Mouse (Mus musculus): ENCODE measurements around the gene Fam171a1. TPM values are rescaled to one million over a fixed set of nuclear protein-coding genes. Genes with fewer than 3 reads are reported as not detected.
A peak's percentile ranks its signal among the peaks of the same experiment; 100 is the strongest.

The Fam171a1 gene
- polyA plus RNA-seq, 1 experiment from 2014 or later = 36.0 TPM

GRCm38 (mm10) chr2:3127256-3127883 is 13.3 kb downstream of the Fam171a1 start:
- Histone ChIP-seq H3K9me3 (replicated peaks; ENCODE audit: control insufficient read depth, low read length) (no peaks in the 10 kb centered on the region), H3K27me3 (ENCODE audit: control insufficient read depth, insufficient read depth, low read length) (no peaks in the 10 kb centered on the region), H3K4me3 (ENCODE audit: low read depth, low read length) (no peak overlapping the region), H3K9ac (replicated peaks; ENCODE audit: low read length) (no peak overlapping the region), H3K4me2 (ENCODE audit: low read depth, low read length) (no peak overlapping the region), H3K4me1 (ENCODE audit: control insufficient read depth, insufficient read depth, low read length) (no peaks in the 10 kb centered on the region), H3K27ac (replicated peaks; ENCODE audit: low read depth, low read length) (no peak overlapping the region), H3K36me3 (replicated peaks; ENCODE audit: control insufficient read depth, insufficient read depth, low read depth, low read length) (no peaks in the 10 kb centered on the region)
- 81% methylated on average over 4 of the region's 4 CpGs for WGBS
- DNase-seq (ENCODE audit: low spot score) (no peak), ATAC-seq (replicated peaks; ENCODE audit: insufficient number of reproducible peaks, low FRiP score, low TSS enrichment, low read depth) (no peak)

- DNase-seq (ENCODE audit: low spot score) = no peak
- 63% methylated on average over 4 of the region's 4 CpGs for WGBS
These were observed 14.4 kb downstream of the Fam171a1 start for GRCm38 (mm10) chr2:3128344-3128871.

GRCm38 (mm10) chr2:3128910-3129309 is 14.9 kb downstream of the Fam171a1 start:
- Histone ChIP-seq H3K9ac (replicated peaks; ENCODE audit: low read length) (no peak overlapping the region), H3K4me3 (ENCODE audit: low read depth, low read length) (no peak overlapping the region), H3K27me3 (ENCODE audit: control insufficient read depth, insufficient read depth, low read length) (no peaks in the 10 kb centered on the region), H3K27ac (replicated peaks; ENCODE audit: low read depth, low read length) (no peak overlapping the region), H3K4me2 (ENCODE audit: low read depth, low read length) (no peak overlapping the region), H3K4me1 (ENCODE audit: control insufficient read depth, insufficient read depth, low read length) (no peaks in the 10 kb centered on the region), H3K9me3 (replicated peaks; ENCODE audit: control insufficient read depth, low read length) (no peaks in the 10 kb centered on the region), H3K36me3 (replicated peaks; ENCODE audit: control insufficient read depth, insufficient read depth, low read depth, low read length) (no peaks in the 10 kb centered on the region)
- DNase-seq (ENCODE audit: low spot score) = no peak
- ATAC-seq (replicated peaks; ENCODE audit: insufficient number of reproducible peaks, low FRiP score, low TSS enrichment, low read depth) = no peak
- 38% methylated on average over 2 of the region's 2 CpGs for WGBS

More at GRCm38 (mm10) chr2:3128344-3128871, 14.4 kb downstream of the Fam171a1 start:
- Histone ChIP-seq H3K4me3 (ENCODE audit: low read depth, low read length) (no peak overlapping the region), H3K4me2 (ENCODE audit: low read depth, low read length) (no peak overlapping the region), H3K27me3 (ENCODE audit: control insufficient read depth, insufficient read depth, low read length) (no peaks in the 10 kb centered on the region), H3K36me3 (replicated peaks; ENCODE audit: control insufficient read depth, insufficient read depth, low read depth, low read length) (no peaks in the 10 kb centered on the region), H3K27ac (replicated peaks; ENCODE audit: low read depth, low read length) (no peak overlapping the region), H3K4me1 (ENCODE audit: control insufficient read depth, insufficient read depth, low read length) (no peaks in the 10 kb centered on the region), H3K9me3 (replicated peaks; ENCODE audit: control insufficient read depth, low read length) (no peaks in the 10 kb centered on the region), H3K9ac (replicated peaks; ENCODE audit: low read length) (no peak overlapping the region)
- ATAC-seq (replicated peaks; ENCODE audit: insufficient number of reproducible peaks, low FRiP score, low TSS enrichment, low read depth) = no peak

- 89% methylated on average over 9 of the region's 9 CpGs for WGBS
- no peak for ATAC-seq (replicated peaks; ENCODE audit: insufficient number of reproducible peaks, low FRiP score, low TSS enrichment, low read depth)
These were observed 18.4 kb downstream of the Fam171a1 start for GRCm38 (mm10) chr2:3132473-3132872.

GRCm38 (mm10) chr2:3134580-3135296 is 20.7 kb downstream of the Fam171a1 start:
- H3K4me1 ChIP-seq (ENCODE audit: control insufficient read depth, insufficient read depth, low read length) = no peaks in the 10 kb centered on the region; the same call in 1 of the 2 replicates
- DNase-seq (ENCODE audit: low spot score) = no peak
- no peaks in the 10 kb centered on the region for H3K27me3 ChIP-seq (ENCODE audit: control insufficient read depth, insufficient read depth, low read length)
- H3K27ac ChIP-seq (replicated peaks; ENCODE audit: low read depth, low read length) = no peak overlapping the region
- no peak overlapping the region for H3K4me2 ChIP-seq (ENCODE audit: low read depth, low read length)
- 60% methylated on average over 12 of the region's 12 CpGs for WGBS
- ATAC-seq (replicated peaks; ENCODE audit: insufficient number of reproducible peaks, low FRiP score, low TSS enrichment, low read depth) = 0 out of 2 replicates have a peak, but pooled peaks have one; percentile 22
- H3K9me3 ChIP-seq (replicated peaks; ENCODE audit: control insufficient read depth, low read length) = no peaks in the 10 kb centered on the region
- H3K4me3 ChIP-seq (ENCODE audit: low read depth, low read length) = no peak overlapping the region
- H3K36me3 ChIP-seq (replicated peaks; ENCODE audit: control insufficient read depth, insufficient read depth, low read depth, low read length) = no peaks in the 10 kb centered on the region
- H3K9ac ChIP-seq (replicated peaks; ENCODE audit: low read length) = no peak overlapping the region

More at GRCm38 (mm10) chr2:3132473-3132872, 18.4 kb downstream of the Fam171a1 start:
- H3K4me2 ChIP-seq (ENCODE audit: low read depth, low read length) = no peak overlapping the region
- no peaks in the 10 kb centered on the region for H3K4me1 ChIP-seq (ENCODE audit: control insufficient read depth, insufficient read depth, low read length)
- no peak overlapping the region for H3K4me3 ChIP-seq (ENCODE audit: low read depth, low read length)
- H3K9ac ChIP-seq (replicated peaks; ENCODE audit: low read length) = no peak overlapping the region
- H3K27ac ChIP-seq (replicated peaks; ENCODE audit: low read depth, low read length) = no peak overlapping the region
- DNase-seq (ENCODE audit: low spot score) = no peak
- no peaks in the 10 kb centered on the region for H3K9me3 ChIP-seq (replicated peaks; ENCODE audit: control insufficient read depth, low read length)
- H3K27me3 ChIP-seq (ENCODE audit: control insufficient read depth, insufficient read depth, low read length) = no peaks in the 10 kb centered on the region
- no peaks in the 10 kb centered on the region for H3K36me3 ChIP-seq (replicated peaks; ENCODE audit: control insufficient read depth, insufficient read depth, low read depth, low read length)

DNA sequence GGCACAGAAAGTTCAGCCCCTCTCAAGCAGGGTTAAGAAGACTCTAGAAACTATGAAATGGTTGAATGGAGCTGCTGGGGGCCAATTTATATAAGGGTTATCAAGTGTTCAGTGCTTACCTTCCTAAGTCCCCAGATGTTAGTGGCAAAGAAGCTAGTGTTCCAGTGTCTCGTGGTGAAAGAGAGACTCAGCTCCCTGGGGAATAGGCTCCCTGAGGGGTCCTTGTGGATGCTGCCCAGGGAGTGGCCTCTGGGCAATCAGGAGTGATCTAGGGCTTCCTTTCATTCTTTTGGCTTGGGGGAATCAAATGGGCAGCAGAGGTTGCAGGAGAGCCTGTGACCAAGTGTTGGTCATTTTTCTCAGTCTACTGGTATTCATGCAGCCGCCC is 21.3 kb downstream of the Fam171a1 start:
- ATAC-seq (replicated peaks; ENCODE audit: insufficient number of reproducible peaks, low FRiP score, low TSS enrichment, low read depth) (no peak), DNase-seq (ENCODE audit: low spot score) (no peak)
- 51% methylated on average over 2 of the region's 2 CpGs for WGBS
- no peaks in the 10 kb centered on the region for H3K9me3 ChIP-seq (replicated peaks; ENCODE audit: control insufficient read depth, low read length)
- H3K4me2 ChIP-seq (ENCODE audit: low read depth, low read length) = no peak overlapping the region
- H3K27me3 ChIP-seq (ENCODE audit: control insufficient read depth, insufficient read depth, low read length) = no peaks in the 10 kb centered on the region
- H3K4me3 ChIP-seq (ENCODE audit: low read depth, low read length) = no peak overlapping the region
- H3K9ac ChIP-seq (replicated peaks; ENCODE audit: low read length) = no peak overlapping the region
- H3K4me1 ChIP-seq (ENCODE audit: control insufficient read depth, insufficient read depth, low read length) = no peaks in the 10 kb centered on the region; the same call in 1 of the 2 replicates
- H3K27ac ChIP-seq (replicated peaks; ENCODE audit: low read depth, low read length) = no peak overlapping the region
- H3K36me3 ChIP-seq (replicated peaks; ENCODE audit: control insufficient read depth, insufficient read depth, low read depth, low read length) = no peaks in the 10 kb centered on the region

GRCm38 (mm10) chr2:3138308-3138707 is 24.3 kb downstream of the Fam171a1 start:
- H3K4me1 ChIP-seq (ENCODE audit: control insufficient read depth, insufficient read depth, low read length) = no peaks in the 10 kb centered on the region; the same call in 1 of the 2 replicates
- no peaks in the 10 kb centered on the region for H3K9me3 ChIP-seq (replicated peaks; ENCODE audit: control insufficient read depth, low read length)
- DNase-seq (ENCODE audit: low spot score) (no peak), ATAC-seq (replicated peaks; ENCODE audit: insufficient number of reproducible peaks, low FRiP score, low TSS enrichment, low read depth) (no peak)
- no peaks in the 10 kb centered on the region for H3K36me3 ChIP-seq (replicated peaks; ENCODE audit: control insufficient read depth, insufficient read depth, low read depth, low read length)
- no peak overlapping the region for H3K4me2 ChIP-seq (ENCODE audit: low read depth, low read length)
- no peaks in the 10 kb centered on the region for H3K27me3 ChIP-seq (ENCODE audit: control insufficient read depth, insufficient read depth, low read length)
- WGBS = 94% methylated on average over 2 of the region's 2 CpGs
- no peak overlapping the region for H3K4me3 ChIP-seq (ENCODE audit: low read depth, low read length)
- H3K9ac ChIP-seq (replicated peaks; ENCODE audit: low read length) = no peak overlapping the region
- H3K27ac ChIP-seq (replicated peaks; ENCODE audit: low read depth, low read length) = no peak overlapping the region

- Histone ChIP-seq H3K9me3 (replicated peaks; ENCODE audit: control insufficient read depth, low read length) (no peaks in the 10 kb centered on the region), H3K27me3 (ENCODE audit: control insufficient read depth, insufficient read depth, low read length) (no peaks in the 10 kb centered on the region), H3K36me3 (replicated peaks; ENCODE audit: control insufficient read depth, insufficient read depth, low read depth, low read length) (no peaks in the 10 kb centered on the region), H3K4me3 (ENCODE audit: low read depth, low read length) (no peak overlapping the region), H3K4me2 (ENCODE audit: low read depth, low read length) (no peak overlapping the region), H3K27ac (replicated peaks; ENCODE audit: low read depth, low read length) (no peak overlapping the region), H3K9ac (replicated peaks; ENCODE audit: low read length) (no peak overlapping the region), H3K4me1 (ENCODE audit: control insufficient read depth, insufficient read depth, low read length) (no peaks in the 10 kb centered on the region; the same call in 1 of the 2 replicates)
- ATAC-seq (replicated peaks; ENCODE audit: insufficient number of reproducible peaks, low FRiP score, low TSS enrichment, low read depth) (no peak), DNase-seq (ENCODE audit: low spot score) (no peak)
- WGBS = 77% methylated on average over 2 of the region's 2 CpGs
These were observed 25.0 kb downstream of the Fam171a1 start for GRCm38 (mm10) chr2:3139065-3139464.

Measured in embryonic facial prominence, embryonic 11.5 days (tissue).